Mouse (Mus musculus): ENCODE data around the gene Fhl1. TPM values are rescaled to one million over a fixed set of nuclear protein-coding genes. Genes with fewer than 3 reads are reported as not detected.

The Fhl1 gene
- polyA plus RNA-seq (2012; rRNA removed) = 291 and 448 TPM in 2 replicates

DNA sequence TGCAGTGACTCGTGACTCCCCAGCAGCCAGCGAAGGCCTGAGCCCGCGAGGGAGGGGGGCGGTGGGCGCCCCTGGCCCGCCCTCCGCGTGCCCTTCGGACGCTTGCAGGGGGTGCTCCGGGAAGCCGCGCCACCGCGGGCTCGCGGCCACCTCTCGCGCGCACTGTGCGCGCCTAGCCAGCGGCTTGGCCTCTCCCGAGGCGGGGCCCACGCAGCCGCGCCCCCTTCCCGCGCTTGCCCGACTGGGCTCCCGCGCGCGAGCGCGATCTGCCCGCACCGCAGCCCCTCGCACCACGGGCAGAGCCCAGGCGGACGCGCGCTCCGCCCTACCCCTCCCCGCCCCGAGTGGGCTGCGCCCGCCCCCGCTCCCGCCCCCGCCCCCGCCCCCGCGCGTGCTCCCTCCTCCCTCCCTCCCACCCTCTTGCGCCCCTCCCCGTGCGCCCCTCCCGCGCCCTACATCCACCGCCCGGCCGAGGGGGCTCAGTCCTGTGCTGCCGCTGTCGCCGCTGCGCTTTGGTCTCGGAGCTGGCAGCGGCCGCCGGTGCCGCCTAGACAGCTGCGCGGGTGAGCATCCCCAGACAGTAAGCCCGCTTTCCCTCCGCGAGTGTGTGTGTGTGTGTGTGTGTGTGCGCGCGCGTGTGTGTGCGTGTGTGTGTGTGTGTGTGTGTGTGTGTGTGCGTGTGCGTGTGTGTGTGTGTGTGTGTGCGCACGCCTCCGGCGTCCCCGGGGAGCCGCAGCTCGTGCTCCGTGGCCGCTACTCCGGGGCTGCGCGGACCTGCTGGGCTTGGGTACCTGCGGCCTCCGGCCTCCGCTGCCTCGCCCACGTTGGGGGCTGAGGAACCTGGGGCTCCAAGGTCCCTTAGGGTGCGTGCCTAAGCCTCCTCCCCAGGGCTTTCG lies at the start of gene Fhl1:
Gene Fhl1 (plus strand): TSS at position 482 of the 896 bp plus-strand sequence.
- DNase-seq (ENCODE audit: low read depth) = no peak

DNA sequence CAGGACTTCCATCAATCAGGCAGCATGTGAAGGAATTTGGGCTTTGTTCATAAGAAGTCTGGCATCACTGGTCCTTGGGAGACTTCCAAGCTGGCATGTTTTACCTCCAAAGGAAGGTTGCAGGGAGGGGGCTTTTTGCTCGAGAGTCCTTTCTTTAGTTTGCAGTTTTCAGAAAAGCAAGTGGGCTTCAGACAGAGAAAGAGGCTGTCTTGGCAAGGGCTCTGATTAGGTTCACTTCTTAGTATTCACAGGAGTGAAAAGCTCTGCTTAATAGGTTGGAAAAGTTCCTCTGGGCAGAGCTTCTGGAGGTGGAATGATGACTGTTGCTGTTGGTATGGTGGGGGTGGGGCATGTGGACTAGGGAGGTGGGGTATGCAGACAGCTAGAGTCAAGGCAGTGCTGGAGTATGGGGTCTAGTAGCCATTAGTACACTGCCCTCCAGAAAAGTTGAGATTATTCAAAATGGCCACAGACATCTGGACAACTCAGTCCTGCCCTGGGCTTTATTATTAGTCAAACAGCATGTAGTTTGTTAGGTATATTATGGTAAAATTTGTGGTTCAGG lies 49.3 kb upstream of the Fhl1 start:
- DNase-seq (ENCODE audit: low read depth) = no peak

DNA sequence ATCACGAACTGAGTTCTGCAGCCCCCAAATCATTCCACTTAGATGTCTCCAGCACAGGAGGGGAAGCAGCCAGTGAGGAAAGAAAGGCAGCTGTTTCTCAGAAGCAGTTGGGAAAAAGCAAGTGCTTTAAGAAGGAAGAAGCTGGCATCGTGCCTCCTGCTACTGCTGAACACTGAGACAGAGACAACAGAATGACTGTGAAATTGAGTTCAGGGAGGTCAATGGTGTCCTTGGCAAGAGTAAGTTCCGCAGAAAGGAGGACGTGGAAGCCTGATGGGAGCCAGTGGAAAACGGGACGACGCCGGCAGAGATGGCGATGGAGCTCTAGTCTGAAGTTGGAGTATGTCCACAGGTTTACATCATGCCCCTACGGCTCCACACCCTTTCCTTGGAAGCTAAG lies 48.1 kb upstream of the Fhl1 start:
- no peak for DNase-seq (ENCODE audit: low read depth)

DNA sequence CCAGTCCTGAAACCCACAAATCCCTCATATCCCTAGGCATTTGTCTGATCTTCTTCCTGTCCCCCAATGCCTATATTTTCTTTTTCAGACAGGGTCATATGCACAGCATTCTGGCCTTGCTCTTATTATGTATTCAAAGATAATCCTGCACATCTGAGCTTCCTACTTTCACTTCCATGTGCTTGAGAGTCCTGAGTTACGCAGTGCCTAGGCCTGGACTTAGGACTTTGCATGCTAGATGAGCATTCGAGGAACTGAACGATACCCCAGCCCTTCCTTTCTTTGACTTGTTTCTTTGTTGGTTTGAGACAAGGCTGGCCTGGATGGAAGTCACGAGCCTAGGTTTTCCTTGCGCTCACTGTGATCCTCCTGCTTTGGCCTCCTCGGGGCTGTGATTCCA lies 39.0 kb upstream of the Fhl1 start:
- no peak for DNase-seq (ENCODE audit: low read depth)

DNA sequence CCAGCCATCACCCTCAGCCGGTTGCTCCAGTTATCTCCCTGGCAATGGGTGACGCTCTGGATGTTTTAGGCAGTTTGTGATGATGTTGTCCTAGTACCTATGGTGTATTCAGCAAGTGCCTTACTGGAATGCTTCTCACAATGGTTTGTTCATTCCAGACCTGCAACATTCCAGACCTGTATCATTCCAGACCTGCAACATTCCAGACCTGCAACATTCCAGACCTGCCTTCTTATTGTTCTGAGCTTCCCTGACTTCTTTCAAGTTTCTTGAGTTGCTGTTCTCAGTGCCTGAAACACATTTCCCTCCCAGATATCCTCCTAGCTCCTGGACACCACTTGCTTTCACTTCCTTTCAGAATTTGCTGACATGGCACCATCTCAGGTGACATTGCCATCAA lies 37.0 kb upstream of the Fhl1 start:
- no peak for DNase-seq (ENCODE audit: low read depth)

DNA sequence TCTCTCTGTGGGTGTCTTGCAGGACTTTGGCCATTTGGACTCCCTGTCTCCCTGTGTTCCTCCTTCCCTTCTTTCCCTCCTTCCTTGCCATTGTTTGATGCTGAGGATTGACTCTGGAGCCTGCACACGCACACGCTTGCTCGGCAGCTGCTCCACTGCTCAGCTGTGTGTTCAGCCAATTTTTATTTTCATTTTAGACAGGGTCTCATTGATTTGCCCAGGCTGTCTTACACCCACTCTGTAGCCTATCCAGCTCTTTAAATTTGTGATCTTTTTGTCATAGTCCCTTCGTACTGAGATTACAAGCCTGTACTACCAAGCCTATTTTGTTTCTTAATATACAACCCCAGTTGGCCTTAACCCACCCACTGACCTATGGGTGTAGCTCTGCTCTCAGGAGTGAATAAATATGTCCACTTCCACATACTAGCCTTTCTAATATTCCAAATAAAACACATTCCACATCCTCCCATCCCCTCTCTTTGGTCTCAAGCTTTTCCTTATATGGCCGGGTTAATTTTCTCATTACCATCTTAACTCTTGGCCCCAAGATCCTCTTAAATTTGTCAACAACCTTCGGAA lies 34.3 kb upstream of the Fhl1 start:
- DNase-seq (ENCODE audit: low read depth) = no peak

DNA sequence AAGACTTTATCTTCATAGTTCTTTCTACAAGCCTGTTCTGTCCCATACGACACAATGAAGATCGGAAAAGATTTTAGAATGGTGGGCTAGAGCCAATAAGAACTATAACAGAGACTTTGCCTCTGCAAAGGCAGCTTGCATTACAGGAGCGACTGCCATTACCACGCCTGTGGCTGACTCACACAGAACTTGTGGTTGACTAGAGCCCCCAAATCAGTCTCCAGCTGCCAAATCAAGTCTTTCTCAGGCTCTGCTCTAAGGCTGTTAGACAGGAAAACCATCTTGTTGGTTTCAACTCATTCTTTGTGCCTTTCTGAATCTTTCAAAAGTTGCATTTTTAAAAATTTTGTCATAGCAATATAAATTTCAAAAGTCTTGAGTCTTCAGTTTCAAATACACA lies 33.7 kb upstream of the Fhl1 start:
- no peak for DNase-seq (ENCODE audit: low read depth)

DNA sequence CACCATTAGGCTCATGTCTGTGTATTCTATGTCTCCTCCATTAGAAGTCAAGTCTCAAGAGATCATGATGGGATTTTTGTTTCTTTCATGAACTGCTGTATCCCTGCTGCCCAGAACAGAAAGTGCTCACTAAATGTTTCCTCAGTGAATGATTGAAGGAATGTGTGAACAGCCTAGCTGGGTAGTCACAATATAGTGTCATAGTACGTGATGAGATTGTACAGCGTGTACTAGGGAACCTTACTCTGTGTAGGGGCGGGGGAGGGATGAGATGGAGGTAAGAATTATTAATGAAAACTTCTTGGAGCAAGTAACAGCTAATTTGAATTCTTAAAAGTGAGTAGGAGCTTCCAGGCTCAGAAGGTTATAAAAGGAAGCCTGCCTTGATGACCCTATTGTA lies 30.3 kb upstream of the Fhl1 start:
- no peak for DNase-seq (ENCODE audit: low read depth)

DNA sequence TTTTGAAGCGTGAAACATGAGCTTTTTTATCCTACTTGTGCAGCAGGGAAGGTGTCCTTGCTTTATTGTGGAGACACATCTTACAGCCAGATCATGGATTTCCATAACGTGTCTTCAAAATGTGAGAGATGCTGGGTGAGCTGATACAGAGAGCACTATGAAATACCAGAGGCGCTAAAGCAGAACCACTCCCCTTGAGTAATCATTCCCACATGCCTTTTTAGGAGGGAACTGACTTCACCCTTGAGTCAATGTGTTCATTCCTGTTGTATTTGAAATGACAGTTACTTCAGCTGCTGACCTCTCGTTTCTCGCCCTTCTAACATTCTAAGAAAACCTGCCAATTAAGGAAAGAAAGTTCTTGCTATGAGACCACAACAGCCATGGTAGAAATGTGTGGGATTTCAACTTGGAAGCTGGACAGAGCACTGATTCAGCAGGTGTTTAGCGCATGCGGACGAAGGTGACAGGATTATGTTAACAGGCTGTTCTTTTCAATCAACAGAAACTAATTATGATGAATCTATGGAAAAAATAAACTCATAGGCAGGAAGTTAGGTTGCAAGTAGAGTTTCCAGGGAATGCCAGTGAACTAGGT lies 27.5 kb upstream of the Fhl1 start:
- no peak for DNase-seq (ENCODE audit: low read depth)

DNA sequence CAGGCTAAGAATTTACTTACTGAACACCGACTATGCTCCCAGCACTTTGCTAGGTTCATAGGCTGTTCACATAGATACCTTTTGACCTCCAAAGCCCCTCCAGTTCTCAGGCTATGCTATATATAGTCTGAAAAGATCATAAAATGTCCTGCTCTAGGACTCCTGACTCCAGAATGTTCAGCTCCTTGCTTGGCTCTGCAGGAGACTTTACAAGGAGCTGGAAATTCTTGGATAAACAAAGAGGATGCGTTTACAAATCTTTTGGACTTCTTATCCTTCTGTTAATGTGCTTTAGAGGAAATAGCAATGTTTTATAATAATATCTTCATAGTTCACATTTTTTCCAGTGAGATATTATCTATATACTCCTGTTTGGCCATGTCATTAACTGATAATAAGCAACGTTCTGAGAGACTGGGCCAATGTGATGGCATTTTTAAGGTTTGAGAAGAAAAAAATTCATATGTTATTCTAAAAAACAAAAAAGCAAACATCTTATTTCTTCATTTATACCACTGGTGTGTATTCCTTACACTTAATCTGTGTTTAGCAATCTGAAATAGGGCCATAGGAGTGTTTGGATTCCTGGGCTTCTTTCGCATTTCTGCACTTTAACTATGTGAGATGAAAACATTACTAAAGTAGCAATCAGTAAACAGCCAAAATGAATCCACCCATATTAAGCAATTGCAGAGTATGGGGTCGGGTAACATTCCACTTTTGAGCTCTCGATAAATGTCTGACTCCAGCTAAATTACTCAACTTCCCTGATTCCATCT lies 22.8 kb upstream of the Fhl1 start:
- DNase-seq (ENCODE audit: low read depth) = no peak

DNA sequence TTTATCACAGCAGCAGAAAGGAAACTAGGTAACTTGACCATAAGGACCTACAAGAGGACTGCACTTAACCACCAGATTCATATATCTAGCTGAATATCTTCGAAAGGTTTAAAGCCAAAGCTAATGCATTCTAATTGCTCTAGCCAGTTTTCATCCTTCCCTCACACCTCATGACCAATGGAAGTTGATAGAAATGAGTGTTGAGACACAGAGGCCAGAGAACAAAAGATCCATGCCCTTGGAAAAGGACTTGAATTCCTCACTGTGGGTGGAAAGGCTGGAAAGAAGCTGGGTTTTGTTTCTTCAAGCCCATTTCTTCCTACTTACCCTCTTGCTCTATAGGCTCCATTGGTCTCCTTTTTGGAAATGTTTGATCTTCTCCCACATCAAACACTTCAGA lies 21.1 kb upstream of the Fhl1 start:
- DNase-seq (ENCODE audit: low read depth) = no peak

DNA sequence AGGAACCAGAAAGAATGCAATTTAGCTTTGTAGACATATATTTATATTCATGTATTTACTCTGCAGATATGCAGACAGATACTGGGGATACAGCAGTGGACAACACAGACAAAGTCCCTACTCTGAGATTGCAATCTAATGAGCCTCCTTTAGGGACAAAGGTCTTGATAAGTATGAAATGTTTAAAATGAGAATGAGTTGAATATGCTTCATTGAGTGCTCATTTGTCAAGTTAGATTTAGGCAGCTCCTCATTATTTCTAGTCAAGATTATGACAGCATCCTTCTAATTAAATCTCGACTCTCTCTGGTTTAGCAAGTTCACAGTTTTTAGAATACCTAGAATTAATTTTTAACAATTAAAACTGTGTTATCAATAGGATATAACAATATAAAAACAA lies 18.9 kb upstream of the Fhl1 start:
- DNase-seq (ENCODE audit: low read depth) = no peak

DNA sequence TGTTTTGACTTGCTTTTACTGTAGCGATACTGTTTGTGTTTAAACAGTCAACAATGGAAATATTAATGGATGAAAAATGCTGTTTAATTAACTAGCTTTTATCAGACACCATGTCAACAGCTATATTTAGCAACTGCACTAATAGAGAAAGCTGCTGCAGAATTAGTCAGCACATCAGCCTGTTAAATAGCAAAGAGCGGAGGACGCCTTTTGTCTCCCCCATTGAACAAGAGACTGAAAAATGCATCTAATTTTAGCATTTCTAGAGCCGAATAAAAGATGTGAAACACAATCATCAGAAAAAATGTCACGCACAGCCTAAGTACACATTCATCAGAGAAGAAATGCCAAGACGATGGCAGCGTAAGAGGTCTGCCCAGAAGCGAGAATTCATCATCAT lies 9.0 kb upstream of the Fhl1 start:
- no peak for DNase-seq (ENCODE audit: low read depth)

DNA sequence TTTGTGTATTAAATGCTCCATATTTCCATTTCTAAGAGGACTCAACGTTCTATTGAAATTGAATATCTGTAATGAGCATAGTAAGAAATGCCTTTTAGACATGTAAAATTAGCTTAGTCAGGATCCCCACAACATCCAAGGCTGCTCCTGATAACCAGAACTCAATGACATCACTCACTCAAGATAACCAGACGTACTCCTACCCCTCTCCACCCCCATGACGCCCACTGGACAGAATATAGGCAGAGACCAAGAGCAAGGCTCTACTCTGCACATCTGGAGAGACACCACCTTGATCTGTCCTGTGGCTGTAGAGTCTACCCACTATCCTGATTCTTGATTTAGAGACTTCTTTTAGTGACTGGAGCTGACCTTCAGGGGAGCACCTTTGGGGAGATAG lies 3.1 kb upstream of the Fhl1 start:
- DNase-seq (ENCODE audit: low read depth) = no peak

DNA sequence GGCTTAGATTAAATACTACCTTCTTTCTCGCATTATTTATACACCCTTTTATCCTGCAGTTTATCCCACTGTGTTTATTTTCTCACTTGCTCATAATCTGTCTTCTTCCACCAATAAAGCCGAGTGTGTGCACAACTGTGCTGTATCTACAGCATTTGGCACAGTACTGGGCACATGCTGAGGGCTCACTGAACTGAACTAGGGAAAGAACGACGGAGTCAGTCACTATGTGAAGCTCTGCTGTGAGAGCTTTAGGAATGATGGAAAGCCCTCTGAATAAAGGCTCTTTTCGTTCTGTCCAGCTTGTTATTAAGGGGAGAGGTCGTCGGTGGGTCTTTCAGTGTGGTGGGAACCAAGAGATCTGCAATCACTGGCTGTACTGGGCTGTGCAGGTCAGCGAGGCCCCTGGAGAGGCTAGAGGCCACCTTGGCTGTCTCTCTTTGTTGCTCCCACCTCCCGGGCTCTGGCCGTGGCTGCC lies 720 bp upstream of the Fhl1 start:
- DNase-seq (ENCODE audit: low read depth) = no peak

DNA sequence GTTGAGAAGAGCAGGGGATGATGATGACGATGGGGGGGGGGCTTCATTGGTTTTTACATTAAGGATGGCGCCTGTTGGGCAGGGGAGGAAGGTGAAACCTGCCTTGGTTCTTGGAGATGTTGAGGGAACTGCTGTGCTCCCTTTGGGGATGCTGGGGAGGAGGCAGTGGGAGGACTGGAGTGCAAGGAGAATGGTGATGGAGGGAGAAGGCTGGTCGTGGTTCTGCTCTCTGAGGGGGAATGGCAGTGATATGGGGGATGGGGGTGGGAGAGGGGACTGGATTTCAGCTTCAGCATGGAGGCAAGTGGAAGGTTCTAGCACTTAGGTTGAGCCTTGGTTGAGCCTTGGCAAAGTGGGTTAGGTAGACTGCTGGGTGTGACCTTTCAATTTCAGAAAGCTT lies 814 bp downstream of the Fhl1 start:
- no peak for DNase-seq (ENCODE audit: low read depth)

DNA sequence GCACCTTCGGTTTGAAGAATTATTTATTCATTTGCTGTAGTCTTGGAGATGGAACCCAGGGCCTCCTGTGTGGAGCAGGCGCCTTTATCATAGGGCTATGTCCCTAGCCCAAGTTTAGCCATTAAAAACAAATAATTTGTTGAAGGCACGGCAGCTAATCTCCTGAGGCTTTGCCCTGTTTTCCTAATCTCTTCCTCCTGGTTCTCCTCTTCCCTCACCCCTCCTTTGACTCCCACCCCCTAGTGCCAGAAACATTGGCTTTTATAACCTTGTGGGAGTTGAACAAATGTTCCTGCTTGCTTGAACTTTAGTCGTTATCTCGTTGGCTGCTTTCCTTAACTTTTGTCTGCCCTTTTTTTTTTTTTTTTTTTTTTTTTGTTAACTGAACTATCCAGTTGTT lies 2.8 kb downstream of the Fhl1 start:
- DNase-seq (ENCODE audit: low read depth) = no peak

DNA sequence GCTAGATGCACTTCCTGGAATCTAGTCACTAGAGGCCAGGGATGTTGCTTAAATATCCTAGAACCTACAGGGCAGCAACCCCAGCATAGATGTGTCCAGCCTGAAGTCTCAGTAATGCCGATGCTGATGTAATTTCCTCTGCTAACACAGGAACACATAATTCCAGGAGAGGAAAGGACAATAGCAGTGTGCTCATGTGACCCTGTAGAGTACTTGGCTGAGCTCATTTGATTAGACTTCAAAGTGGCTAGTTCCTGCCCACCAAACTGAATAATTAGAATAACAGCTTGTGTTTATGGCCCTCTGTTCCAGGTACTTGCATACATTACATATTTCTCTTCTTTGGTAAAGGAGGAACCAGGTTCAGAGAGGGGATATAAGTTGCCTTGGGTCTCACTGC lies 4.6 kb downstream of the Fhl1 start:
- DNase-seq (ENCODE audit: low read depth) = no peak

DNA sequence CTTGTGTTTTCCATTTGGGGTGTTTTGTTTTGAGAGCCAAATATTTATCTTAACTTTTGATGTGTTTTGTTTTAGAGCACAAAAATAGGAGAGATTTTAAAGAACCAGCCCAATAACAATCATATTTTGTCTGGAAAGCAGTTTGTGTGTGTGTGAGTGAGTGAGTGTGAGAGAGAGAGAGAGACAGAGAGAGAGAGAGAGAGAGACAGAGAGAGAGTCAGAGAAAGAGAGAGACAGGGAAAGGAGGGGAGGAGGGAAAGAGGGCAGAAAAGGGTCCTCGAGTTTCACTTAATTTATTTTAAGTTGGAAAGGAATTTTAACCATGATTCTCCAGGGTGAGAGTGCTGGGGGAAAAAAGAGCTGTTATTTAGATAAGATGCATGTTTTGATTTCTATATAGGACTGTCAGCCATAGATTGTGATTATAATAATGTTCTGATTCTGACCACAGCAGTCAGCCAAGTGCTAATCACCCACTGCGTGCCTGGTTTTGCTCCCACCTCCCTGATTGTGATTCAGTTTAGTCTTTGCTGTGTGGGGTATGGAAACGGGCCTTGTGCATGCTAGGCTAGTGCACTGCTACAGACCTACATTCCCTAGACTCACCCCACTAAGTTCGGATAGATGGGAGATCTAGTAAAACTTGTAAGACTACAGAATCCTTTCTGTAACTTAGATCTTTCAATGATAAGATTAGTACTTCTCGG lies 6.4 kb downstream of the Fhl1 start:
- DNase-seq (ENCODE audit: low read depth) = no peak

DNA sequence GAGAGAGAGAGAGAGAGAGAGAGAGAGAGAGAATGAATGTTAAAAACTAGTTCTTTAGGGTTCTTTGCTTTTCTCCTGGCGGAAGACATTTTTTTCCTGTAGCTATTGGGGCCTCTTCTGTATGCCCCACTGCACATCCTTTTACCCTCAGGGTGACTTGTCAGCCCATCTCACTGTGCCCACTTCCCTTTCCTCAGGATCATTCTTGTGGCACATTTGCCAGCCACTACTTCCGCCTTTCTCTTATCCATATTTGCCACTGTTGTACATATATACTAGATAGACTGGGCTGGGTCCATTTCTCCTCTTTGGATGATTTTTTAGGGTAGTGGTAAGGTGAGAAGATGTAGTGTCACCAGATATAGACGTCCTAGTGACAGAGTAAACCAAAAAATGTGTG lies 9.8 kb downstream of the Fhl1 start:
- no peak for DNase-seq (ENCODE audit: low read depth)

DNA sequence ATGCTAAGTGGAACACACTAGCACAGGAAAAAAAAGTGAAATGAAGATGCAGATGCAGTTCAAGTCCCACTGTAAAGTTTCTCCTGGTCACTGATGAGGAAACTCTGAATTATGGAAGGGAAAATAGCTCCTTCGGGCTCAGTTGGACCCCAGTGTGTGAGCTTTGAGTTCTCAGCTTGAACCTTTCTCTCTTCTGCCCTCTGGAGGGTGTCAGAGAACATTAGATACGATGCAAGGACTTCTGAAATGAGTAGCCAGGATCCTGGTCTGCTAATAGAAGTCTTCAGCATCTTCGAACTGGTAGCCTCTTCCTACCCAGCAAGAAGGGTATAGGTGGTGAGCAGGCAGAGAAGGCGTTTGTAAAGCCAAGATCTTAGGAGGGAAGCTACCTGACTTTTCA lies 19.9 kb downstream of the Fhl1 start:
- no peak for DNase-seq (ENCODE audit: low read depth)

All from gonadal fat pad, adult 2 months (tissue).